Mouse (Mus musculus) cortical plate, adult 2 months (tissue): ENCODE data around the gene Itga11. TPM values are rescaled to one million over a fixed set of nuclear protein-coding genes. Genes with fewer than 3 reads are reported as not detected.

ENCODE experiments used
- H3K27ac ChIP-seq: fragments of 200-500 bp; 2 replicates; pipeline ENCODE4 v1.5.1; 2012; ENCODE audit warnings: low read length, control low read depth, inconsistent platforms; ENCODE audit not compliant: insufficient read depth
- H3K4me1 ChIP-seq: fragments of 200-500 bp; 2 replicates; pipeline ENCODE4 v1.6.1; 2011; ENCODE audit warnings: low read length; ENCODE audit not compliant: control insufficient read depth, insufficient read depth
- H3K4me3 ChIP-seq: fragments of 200-500 bp; 2 replicates; pipeline ENCODE4 v1.5.1; 2011; ENCODE audit warnings: mild to moderate bottlenecking, low read length, control low read depth; ENCODE audit not compliant: insufficient read depth
- CTCF ChIP-seq: fragments of 200-500 bp; IDR thresholded peaks from 2 replicates; pipeline ENCODE4 v1.5.1; 2011; ENCODE audit warnings: mild to moderate bottlenecking, control low read depth, low read length; ENCODE audit not compliant: insufficient read depth; ENCODE audit errors: extremely low read depth
- POLR2A ChIP-seq: fragments of 200-500 bp; IDR thresholded peaks from 2 replicates; pipeline ENCODE4 v1.6.1; 2011; ENCODE audit warnings: mild to moderate bottlenecking, low read length, control low read depth; ENCODE audit not compliant: insufficient read depth; ENCODE audit errors: extremely low read depth
- polyA plus RNA-seq: library from polyadenylated mRNA; depleted of rRNA; stranded (reverse); fragments of >200 nt; gene quantifications from 2 replicates; pipeline ENCODE4 v1.2.3, GENCODE M21; 2012

Gene Itga11
- polyA plus RNA-seq, 1 experiment = 0.67 TPM

DNA sequence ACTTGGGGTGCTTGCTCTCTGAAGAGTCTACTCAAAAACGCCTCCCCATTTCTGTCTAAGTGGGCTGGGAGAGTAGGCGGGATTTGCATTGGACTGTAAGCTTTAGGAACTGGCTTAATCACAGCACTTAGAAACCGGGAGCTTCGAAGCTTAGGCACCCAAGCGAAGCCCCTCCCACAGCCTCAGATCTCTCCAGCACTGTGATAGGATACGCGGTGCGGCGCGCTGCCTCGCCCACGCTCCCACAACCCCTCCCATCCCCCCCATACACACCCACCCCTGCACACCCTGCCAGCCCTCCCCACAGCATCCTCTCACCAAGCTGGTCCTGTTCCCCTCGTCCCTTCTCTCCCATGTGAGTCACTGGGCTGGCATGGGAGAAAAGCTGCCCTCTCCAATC is 85.9 kb downstream of the Itga11 start:
- H3K4me3 ChIP-seq = no peak overlapping the region
- TF ChIP-seq CTCF (no peak), POLR2A (no peak)
- H3K27ac ChIP-seq = no peak overlapping the region
- H3K4me1 ChIP-seq = peaks cover 7% of the 10 kb centered on the region

GRCm38 (mm10) chr9:62765346-62765745 is 87.7 kb downstream of the Itga11 start:
- Histone ChIP-seq H3K4me3 (no peak overlapping the region), H3K4me1 (peaks cover 9% of the 10 kb centered on the region), H3K27ac (peak overlapping the region; percentile 48)
- no peak for TF ChIP-seq CTCF

- H3K27ac ChIP-seq = no peak overlapping the region
- no peak overlapping the region for H3K4me3 ChIP-seq
- no peak for TF ChIP-seq CTCF
- TF ChIP-seq POLR2A = no peak
- H3K4me1 ChIP-seq = peaks cover 9% of the 10 kb centered on the region
Measured at GRCm38 (mm10) chr9:62767464-62767863, 89.8 kb downstream of the Itga11 start.

- TF ChIP-seq POLR2A (no peak), CTCF (no peak)
- Histone ChIP-seq H3K27ac (no peak overlapping the region), H3K4me1 (peaks cover 9% of the 10 kb centered on the region), H3K4me3 (no peak overlapping the region)
Measured at GRCm38 (mm10) chr9:62768361-62768760, 90.7 kb downstream of the Itga11 start.

GRCm38 (mm10) chr9:62772746-62773145 is 95.1 kb downstream of the Itga11 start:
- Histone ChIP-seq H3K4me3 (no peak overlapping the region), H3K27ac (no peak overlapping the region)
- TF ChIP-seq CTCF (no peak), POLR2A (no peak)

GRCm38 (mm10) chr9:62775464-62775863 is 97.8 kb downstream of the Itga11 start:
- TF ChIP-seq POLR2A = no peak
- TF ChIP-seq CTCF = no peak
- Histone ChIP-seq H3K27ac (no peak overlapping the region), H3K4me1 (peaks cover 2% of the 10 kb centered on the region; the same call in 1 of the 2 replicates), H3K4me3 (no peak overlapping the region)

More at GRCm38 (mm10) chr9:62772746-62773145, 95.1 kb downstream of the Itga11 start:
- H3K4me1 ChIP-seq = peaks cover 3% of the 10 kb centered on the region

- TF ChIP-seq POLR2A = no peak
- peak; percentile 95 for TF ChIP-seq CTCF
- Histone ChIP-seq H3K4me1 (peaks cover 6% of the 10 kb centered on the region), H3K4me3 (no peak overlapping the region), H3K27ac (no peak overlapping the region)
Measured at GRCm38 (mm10) chr9:62777461-62777860, 99.8 kb downstream of the Itga11 start.

- peaks cover 10% of the 10 kb centered on the region for H3K4me1 ChIP-seq
- TF ChIP-seq CTCF (no peak), POLR2A (no peak)
- H3K27ac ChIP-seq = no peak overlapping the region
- no peak overlapping the region for H3K4me3 ChIP-seq
Measured at GRCm38 (mm10) chr9:62778721-62779120, 101.1 kb downstream of the Itga11 start.

DNA sequence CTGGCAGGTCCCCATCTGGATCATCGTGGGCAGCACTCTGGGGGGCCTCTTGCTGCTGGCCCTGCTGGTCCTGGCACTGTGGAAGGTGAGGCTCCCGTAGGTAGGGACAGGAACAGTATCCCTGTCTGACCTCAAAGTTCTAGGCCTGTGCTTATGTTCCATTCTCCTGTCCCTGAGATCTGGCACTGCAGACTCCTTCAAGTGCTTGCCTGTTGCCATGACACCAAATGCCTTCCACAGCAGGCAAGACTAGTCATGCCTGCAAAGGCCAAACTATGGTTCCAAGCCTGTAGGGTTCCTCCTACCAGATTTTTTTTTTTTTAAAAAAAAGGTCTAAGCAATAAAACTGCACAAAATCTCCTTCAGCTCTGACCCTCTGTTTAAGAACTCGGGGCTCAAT is 104.3 kb downstream of the Itga11 start:
- peaks cover 14% of the 10 kb centered on the region for H3K4me1 ChIP-seq
- no peak overlapping the region for H3K4me3 ChIP-seq
- no peak for TF ChIP-seq CTCF
- no peak for TF ChIP-seq POLR2A
- no peak overlapping the region; the same call in 1 of the 2 replicates for H3K27ac ChIP-seq

DNA sequence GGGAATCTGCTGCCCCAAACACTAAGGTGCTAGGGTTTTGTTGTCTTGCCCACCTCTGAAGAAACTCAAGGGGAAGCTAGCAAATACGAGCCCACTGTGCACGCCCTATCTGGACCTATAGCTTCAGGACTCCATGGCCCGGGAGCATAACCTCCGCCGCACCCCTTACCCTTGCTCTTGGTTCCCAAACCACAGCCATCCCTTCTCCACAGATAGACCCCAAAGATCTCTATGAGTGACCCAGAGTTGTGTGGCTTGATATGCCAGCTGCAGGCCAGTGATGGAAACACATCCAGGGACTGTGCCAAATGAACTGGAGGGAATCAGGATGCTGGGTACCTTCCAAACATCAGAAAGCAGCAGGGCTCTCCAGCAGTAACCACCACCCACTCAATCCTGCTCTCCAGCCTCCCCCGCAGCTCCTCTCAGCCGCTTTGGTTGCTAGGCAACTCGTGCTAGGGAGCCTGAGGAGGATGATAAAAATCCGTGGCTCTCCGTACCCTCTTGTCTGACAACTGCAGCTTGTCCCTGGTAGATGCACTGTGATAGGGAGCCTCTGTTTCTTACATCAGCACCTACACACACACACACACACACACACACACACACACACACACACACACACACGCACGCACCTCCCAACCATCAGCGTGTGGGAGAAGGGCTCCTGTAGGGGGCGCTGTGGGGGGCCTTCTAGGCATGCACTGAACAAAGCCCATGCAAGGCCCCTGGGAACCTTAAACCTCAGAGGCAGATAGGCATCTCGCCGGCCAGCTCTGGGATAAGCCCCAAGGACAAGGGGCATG is 105.6 kb downstream of the Itga11 start:
- Histone ChIP-seq H3K4me1 (peaks cover 17% of the 10 kb centered on the region), H3K4me3 (no peak overlapping the region), H3K27ac (peak overlapping the region; percentile 85)
- TF ChIP-seq CTCF = peak; percentile 42; the same call in 1 of the 2 replicates
- peak; percentile 29; the same call in 1 of the 2 replicates for TF ChIP-seq POLR2A
